Mouse (Mus musculus): ENCODE measurements around the gene Rps19. TPM values are rescaled to one million over a fixed set of nuclear protein-coding genes. Genes with fewer than 3 reads are reported as not detected.
A peak's percentile ranks its signal among the peaks of the same experiment; 100 is the strongest.

Rps19 gene
- polyA plus RNA-seq, 1 experiment from 2014 or later = 1,467 TPM

DNA sequence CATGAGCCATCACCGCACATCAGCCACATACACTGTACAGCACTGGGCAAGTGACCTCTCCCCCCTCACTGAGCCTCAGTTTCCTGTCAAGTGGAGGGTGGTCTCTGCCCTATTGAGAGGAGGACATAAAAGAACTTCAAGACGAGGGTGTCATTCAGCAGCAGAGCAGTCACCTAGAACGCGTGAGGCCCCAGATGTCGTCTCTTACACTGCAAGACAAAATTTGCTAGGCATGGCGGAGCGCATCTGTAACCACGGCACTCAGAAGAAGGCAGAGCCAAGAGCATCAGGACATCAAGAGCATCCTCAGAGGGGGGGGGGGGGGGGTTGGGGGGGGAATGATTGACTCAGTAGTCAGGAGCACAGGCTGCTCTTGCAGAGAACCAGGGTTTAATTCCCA lies 12.1 kb downstream of the Rps19 start:
- Histone ChIP-seq H3K9ac (replicated peaks) (no peak overlapping the region), H3K27me3 (no peaks in the 10 kb centered on the region), H3K4me1 (no peaks in the 10 kb centered on the region), H3K4me3 (no peak overlapping the region), H3K27ac (replicated peaks) (no peak overlapping the region), H3K9me3 (no peaks in the 10 kb centered on the region), H3K36me3 (0 out of 2 replicates have a peak, but pooled peaks cover 2% of the 10 kb centered on the region), H3K4me2 (replicated peaks) (no peak overlapping the region)
- 76% methylated on average over 8 of the region's 8 CpGs for WGBS
- ATAC-seq (ENCODE audit: low FRiP score, low read depth) = no peak

DNA sequence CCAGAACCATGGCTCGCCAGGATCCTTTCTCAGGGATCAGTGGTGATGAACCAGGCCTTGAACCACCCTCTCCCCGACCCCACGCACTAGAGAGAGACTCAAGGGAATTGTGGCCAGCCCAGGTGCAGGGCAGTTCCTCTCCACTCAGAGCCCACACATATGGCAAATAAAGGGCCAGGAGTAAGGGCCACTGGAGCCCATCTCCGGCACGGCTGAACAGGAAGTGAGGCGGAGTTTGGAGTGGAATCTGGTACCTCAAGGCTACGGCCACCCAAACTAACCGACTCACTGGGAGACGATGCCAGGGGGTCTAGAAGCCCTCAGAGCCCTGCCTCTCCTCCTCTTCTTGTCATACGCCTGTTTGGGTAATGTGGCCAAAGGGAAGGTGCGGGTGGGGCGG lies 13.1 kb downstream of the Rps19 start, which contains the start of gene Cd79a:
Cd79a (plus strand) TSS at position 158 of the 400 bp plus-strand sequence.
- H3K27me3 ChIP-seq = no peaks in the 10 kb centered on the region
- no peak within 1 kb of the TSS for H3K27ac ChIP-seq (replicated peaks)
- 84% methylated on average over 12 of the region's 12 CpGs for WGBS
- no peaks in the 10 kb centered on the region for H3K36me3 ChIP-seq
- no peak within 1 kb of the TSS for H3K9ac ChIP-seq (replicated peaks)
- no peak for ATAC-seq (ENCODE audit: low FRiP score, low read depth)
- no peak within 1 kb of the TSS for H3K4me3 ChIP-seq
- H3K4me2 ChIP-seq (replicated peaks) = no peak within 1 kb of the TSS
- H3K4me1 ChIP-seq = no peaks in the 10 kb centered on the region
- H3K9me3 ChIP-seq = no peaks in the 10 kb centered on the region

DNA sequence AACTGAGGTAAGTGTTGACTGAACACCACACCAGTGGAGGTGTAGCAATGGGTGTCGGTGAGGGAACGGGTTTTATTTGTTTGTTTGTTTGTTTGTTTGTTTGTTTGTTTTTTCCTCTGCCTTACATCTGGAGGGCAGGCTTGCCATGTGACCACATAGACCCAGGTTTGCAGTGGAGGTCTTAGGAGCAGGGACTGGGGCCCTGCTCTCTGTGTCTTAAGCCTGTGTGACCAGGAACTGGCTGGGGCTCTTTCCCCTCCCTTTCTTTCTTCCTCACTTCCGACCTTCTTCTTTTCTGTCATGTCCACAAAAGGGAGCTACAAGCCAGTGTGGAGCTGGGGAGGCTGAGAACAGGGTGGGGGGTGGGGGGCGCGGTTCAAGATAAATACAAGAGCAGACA lies 13.8 kb downstream of the Rps19 start:
- H3K9me3 ChIP-seq = no peaks in the 10 kb centered on the region
- H3K36me3 ChIP-seq = no peaks in the 10 kb centered on the region
- ATAC-seq (ENCODE audit: low FRiP score, low read depth) = no peak
- H3K27ac ChIP-seq (replicated peaks) = no peak overlapping the region
- WGBS = 80% methylated on average over 5 of the region's 5 CpGs
- H3K4me2 ChIP-seq (replicated peaks) = no peak overlapping the region
- H3K27me3 ChIP-seq = no peaks in the 10 kb centered on the region
- no peak overlapping the region for H3K4me3 ChIP-seq
- H3K4me1 ChIP-seq = 0 out of 2 replicates have a peak, but pooled peaks cover under 1% of the 10 kb centered on the region
- no peak overlapping the region for H3K9ac ChIP-seq (replicated peaks)

DNA sequence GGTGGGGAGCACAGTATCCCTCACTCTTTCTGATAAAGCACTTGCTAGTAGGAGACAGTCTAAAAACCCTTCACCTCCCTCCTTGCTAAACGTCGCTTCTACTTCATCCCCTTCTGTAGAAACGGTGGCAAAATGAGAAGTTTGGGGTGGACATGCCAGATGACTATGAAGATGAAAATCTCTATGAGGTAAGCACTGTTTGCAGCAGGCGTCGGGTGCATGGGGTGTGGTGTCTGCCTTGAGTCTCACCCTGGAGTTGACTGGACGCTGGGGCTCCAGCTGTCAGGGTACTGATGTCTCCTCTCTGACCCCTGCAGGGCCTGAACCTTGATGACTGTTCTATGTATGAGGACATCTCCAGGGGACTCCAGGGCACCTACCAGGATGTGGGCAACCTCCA lies 16.9 kb downstream of the Rps19 start:
- no peak for ATAC-seq (ENCODE audit: low FRiP score, low read depth)
- H3K27ac ChIP-seq (replicated peaks) = no peak overlapping the region
- no peak overlapping the region for H3K4me3 ChIP-seq
- 80% methylated on average over 6 of the region's 6 CpGs for WGBS
- peaks cover 22% of the 10 kb centered on the region for H3K4me1 ChIP-seq
- H3K27me3 ChIP-seq = no peaks in the 10 kb centered on the region
- no peak overlapping the region for H3K9ac ChIP-seq (replicated peaks)
- no peaks in the 10 kb centered on the region for H3K36me3 ChIP-seq
- H3K4me2 ChIP-seq (replicated peaks) = no peak overlapping the region
- H3K9me3 ChIP-seq = no peaks in the 10 kb centered on the region

DNA sequence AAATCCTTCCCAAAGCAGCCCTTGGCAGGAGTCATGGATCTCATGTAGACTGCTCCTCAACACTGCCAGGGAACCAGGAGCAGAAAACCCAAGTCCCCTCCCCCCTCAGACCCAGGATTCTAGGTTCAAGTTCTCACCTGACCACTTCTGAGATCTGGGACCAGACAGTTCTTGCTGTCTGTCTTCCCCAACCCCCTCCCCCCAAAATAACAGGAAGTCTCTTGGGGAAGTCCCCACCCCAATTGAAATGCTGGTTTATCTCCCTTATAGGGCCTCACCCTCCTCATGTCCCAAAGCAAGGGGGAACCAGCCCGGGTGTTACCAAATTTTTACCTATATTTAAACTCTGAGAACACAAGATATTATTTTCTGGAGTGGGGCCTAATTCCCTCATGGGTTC lies 17.7 kb downstream of the Rps19 start:
- H3K27me3 ChIP-seq = no peaks in the 10 kb centered on the region
- no peak overlapping the region for H3K9ac ChIP-seq (replicated peaks)

DNA sequence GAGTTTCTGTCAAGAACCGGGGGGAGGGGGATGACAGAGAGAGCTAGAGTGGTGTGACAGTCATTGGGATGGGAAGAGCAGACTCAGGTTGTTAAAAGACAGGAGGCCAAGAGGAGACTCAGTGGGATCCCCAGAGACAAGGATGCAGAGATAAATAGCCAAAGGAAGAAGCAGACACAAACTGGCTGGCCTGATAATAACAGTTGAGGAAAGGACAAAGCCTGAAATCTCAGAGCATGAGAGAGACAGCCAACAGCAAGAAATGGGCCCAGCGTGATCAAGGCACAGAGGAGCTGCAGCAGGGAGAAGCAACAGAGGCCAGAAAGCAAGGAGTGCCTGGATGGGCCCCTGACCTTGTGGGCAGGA lies 18.1 kb downstream of the Rps19 start:
- ATAC-seq (ENCODE audit: low FRiP score, low read depth) = no peak
- Histone ChIP-seq H3K9me3 (no peaks in the 10 kb centered on the region), H3K9ac (replicated peaks) (peak overlapping the region; percentile 79), H3K4me3 (peak overlapping the region; percentile 67), H3K4me1 (peaks cover 27% of the 10 kb centered on the region), H3K27me3 (no peaks in the 10 kb centered on the region), H3K36me3 (no peaks in the 10 kb centered on the region), H3K27ac (replicated peaks) (peak overlapping the region; percentile 63), H3K4me2 (replicated peaks) (peak overlapping the region; percentile 91)
- WGBS = 60% methylated on average over 2 of the region's 2 CpGs

More for the DNA sequence above, 17.7 kb downstream of the Rps19 start:
- H3K4me2 ChIP-seq (replicated peaks) = no peak overlapping the region
- peaks cover 25% of the 10 kb centered on the region for H3K4me1 ChIP-seq
- no peaks in the 10 kb centered on the region for H3K9me3 ChIP-seq
- 82% methylated on average over 1 of the region's 1 CpGs for WGBS
- H3K36me3 ChIP-seq = no peaks in the 10 kb centered on the region
- no peak overlapping the region for H3K4me3 ChIP-seq
- no peak for ATAC-seq (ENCODE audit: low FRiP score, low read depth)
- H3K27ac ChIP-seq (replicated peaks) = peak overlapping the region; percentile 63; the same call in 1 of the 2 replicates

DNA sequence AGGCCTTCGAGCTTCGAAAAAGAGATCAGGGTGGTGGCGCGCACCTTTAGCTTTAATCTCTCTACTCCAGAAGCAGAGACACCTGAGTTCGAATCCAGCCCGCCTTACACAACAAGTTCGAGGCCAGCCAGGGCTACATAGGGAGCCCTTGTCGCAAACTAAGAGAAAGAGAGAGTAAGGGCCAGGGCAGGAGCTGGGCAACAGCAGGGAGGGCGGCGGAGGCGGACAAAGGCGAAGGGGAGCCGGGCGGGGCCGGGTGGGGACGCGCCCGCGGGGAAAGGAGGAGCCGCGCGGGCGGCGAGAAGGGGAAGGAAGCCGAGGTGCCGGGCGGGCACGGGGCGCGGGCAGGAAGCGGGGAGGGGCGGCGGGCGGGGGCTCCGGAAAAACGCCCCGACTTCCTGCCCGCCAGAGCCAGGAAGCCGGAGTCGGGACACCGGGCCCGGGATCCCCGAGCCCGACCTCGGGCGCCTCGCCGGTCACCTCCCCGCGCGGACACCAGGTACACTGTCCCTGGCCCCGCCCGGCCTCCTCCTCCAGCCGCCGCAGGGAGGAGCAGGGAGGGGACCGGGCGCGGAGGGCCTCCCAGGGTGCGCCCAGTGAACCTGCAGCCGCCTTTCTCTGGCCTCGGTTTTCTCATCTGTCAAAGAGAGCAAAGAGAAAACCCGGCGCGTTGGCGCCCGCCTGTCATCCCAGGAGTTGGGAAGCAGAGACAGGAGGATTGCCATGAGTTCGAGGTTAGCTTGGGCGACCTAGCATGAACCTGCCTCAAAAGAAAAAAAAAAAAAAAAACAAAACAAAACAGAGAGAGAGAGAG lies 18.7 kb downstream of the Rps19 start, which contains the start of gene Arhgef1:
Arhgef1 (plus strand) TSS at position 283 of the 814 bp plus-strand sequence.
- no peaks in the 10 kb centered on the region for H3K36me3 ChIP-seq
- H3K27me3 ChIP-seq = no peaks in the 10 kb centered on the region
- no peaks in the 10 kb centered on the region for H3K9me3 ChIP-seq
- H3K9ac ChIP-seq (replicated peaks) = peak within 1 kb of the TSS; percentile 79
- ATAC-seq (ENCODE audit: low FRiP score, low read depth) = no peak
- peak within 1 kb of the TSS; percentile 91 for H3K4me2 ChIP-seq (replicated peaks)
- peak within 1 kb of the TSS; percentile 63 for H3K27ac ChIP-seq (replicated peaks)
- H3K4me1 ChIP-seq = peaks cover 27% of the 10 kb centered on the region
- peak within 1 kb of the TSS; percentile 67 for H3K4me3 ChIP-seq
- WGBS = 5% methylated on average over 64 of the region's 68 CpGs

DNA sequence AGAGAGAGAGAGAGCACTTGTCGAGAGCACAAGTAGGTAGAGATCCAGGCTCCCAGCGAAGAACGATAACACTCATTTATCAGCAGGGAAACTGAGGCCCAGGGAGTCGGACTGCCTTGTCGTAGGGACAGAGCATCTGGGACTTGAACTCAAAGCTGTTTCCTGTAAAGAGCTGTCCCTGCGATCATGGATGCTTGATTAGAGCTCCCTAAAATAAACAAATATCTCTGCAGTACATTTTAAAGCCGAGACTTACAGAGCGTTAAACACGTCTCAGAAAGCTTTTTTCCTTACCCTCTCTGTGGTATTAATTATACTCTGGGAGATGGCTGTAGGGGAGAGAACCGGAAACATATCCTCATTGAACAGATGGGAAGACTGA lies 19.3 kb downstream of the Rps19 start:
- Histone ChIP-seq H3K4me2 (replicated peaks) (peak overlapping the region; percentile 91), H3K36me3 (0 out of 2 replicates have a peak, but pooled peaks cover 5% of the 10 kb centered on the region), H3K27ac (replicated peaks) (no peak overlapping the region), H3K4me1 (peaks cover 27% of the 10 kb centered on the region), H3K4me3 (peak overlapping the region; percentile 67), H3K27me3 (no peaks in the 10 kb centered on the region), H3K9ac (replicated peaks) (no peak overlapping the region; the same call in 1 of the 2 replicates), H3K9me3 (no peaks in the 10 kb centered on the region)
- no peak for ATAC-seq (ENCODE audit: low FRiP score, low read depth)
- 40% methylated on average over 10 of the region's 10 CpGs for WGBS

DNA sequence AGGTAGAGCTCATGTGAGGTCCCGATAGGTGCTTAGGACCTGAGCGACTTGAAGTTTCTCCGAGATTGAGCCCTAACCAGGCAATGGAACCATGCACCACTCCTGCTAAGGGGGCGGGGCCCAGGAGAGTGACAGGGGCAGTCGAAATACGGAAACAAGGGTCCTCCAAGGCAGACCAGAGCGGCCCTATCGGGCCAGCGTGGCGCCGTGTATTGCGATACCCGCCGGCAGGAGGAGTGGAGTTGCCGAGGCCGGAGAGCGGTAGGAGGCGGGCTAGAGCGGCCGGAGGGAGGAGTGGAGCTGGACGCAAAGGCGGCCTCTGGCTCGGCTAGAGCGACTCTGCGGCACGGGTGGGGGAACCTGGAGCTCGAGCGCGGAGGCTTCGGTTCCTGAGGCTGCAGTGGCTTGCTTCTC lies 19.9 kb downstream of the Rps19 start:
- Histone ChIP-seq H3K4me3 (peak overlapping the region; percentile 67), H3K4me2 (replicated peaks) (peak overlapping the region; percentile 91), H3K27ac (replicated peaks) (peak overlapping the region; percentile 68), H3K36me3 (0 out of 2 replicates have a peak, but pooled peaks cover 12% of the 10 kb centered on the region), H3K9ac (replicated peaks) (peak overlapping the region; percentile 83), H3K27me3 (no peaks in the 10 kb centered on the region), H3K4me1 (peaks cover 27% of the 10 kb centered on the region), H3K9me3 (no peaks in the 10 kb centered on the region)
- WGBS = 1% methylated on average over 30 of the region's 30 CpGs
- peak; percentile 97 for ATAC-seq (ENCODE audit: low FRiP score, low read depth)

DNA sequence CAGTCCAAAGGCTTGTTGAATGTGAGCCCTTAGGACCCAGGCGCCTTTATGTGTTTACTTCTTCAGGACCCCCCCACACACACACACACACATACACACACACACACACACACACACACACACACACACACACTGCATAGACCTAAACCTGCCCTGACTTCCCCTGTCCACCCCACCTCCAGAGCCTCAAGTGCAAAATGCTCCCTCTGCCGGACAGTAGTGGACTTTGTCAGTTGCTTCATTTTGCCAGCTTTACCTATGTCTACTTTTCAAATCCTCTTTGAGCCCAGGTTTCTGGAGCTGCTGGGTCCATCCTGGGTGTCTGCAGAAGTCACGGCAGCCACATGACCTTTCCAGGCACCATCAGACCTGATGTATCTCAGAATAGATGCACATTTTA lies 20.8 kb downstream of the Rps19 start:
- Histone ChIP-seq H3K27me3 (no peaks in the 10 kb centered on the region), H3K4me1 (peaks cover 27% of the 10 kb centered on the region), H3K27ac (replicated peaks) (0 out of 2 replicates have a peak overlapping the region, but pooled peaks have one; percentile 68), H3K9me3 (no peaks in the 10 kb centered on the region), H3K4me2 (replicated peaks) (peak overlapping the region; percentile 91), H3K36me3 (0 out of 2 replicates have a peak, but pooled peaks cover 13% of the 10 kb centered on the region), H3K4me3 (peak overlapping the region; percentile 67), H3K9ac (replicated peaks) (peak overlapping the region; percentile 83)
- no peak; the same call in 1 of the 2 replicates for ATAC-seq (ENCODE audit: low FRiP score, low read depth)
- WGBS = 11% methylated on average over 3 of the region's 3 CpGs

DNA sequence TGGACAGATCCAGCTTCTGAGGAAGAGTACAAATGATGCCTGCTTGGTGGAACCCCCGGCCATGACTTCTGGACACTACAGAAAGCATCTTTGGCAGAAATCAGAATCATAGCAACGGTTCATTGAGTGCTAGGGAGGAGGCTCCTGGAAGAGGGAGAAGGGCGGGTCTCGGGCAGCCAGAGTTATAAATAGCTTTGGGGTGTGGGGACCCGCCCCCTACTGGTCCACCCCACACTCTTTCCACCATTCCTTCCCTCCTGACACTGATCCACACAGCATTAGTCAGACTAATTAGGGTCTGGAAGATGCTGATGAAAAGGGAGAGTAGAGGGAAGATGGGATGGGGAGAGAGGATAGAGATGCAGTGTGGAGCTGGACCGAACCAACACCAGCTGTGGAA lies 22.4 kb downstream of the Rps19 start:
- no peak overlapping the region for H3K4me2 ChIP-seq (replicated peaks)
- 0 out of 2 replicates have a peak, but pooled peaks cover 16% of the 10 kb centered on the region for H3K36me3 ChIP-seq
- peaks cover 27% of the 10 kb centered on the region for H3K4me1 ChIP-seq
- peak overlapping the region; percentile 31; the same call in 1 of the 2 replicates for H3K9ac ChIP-seq (replicated peaks)
- WGBS = 57% methylated on average over 6 of the region's 6 CpGs
- no peaks in the 10 kb centered on the region for H3K9me3 ChIP-seq
- no peaks in the 10 kb centered on the region for H3K27me3 ChIP-seq
- H3K27ac ChIP-seq (replicated peaks) = no peak overlapping the region
- no peak for ATAC-seq (ENCODE audit: low FRiP score, low read depth)
- no peak overlapping the region for H3K4me3 ChIP-seq

DNA sequence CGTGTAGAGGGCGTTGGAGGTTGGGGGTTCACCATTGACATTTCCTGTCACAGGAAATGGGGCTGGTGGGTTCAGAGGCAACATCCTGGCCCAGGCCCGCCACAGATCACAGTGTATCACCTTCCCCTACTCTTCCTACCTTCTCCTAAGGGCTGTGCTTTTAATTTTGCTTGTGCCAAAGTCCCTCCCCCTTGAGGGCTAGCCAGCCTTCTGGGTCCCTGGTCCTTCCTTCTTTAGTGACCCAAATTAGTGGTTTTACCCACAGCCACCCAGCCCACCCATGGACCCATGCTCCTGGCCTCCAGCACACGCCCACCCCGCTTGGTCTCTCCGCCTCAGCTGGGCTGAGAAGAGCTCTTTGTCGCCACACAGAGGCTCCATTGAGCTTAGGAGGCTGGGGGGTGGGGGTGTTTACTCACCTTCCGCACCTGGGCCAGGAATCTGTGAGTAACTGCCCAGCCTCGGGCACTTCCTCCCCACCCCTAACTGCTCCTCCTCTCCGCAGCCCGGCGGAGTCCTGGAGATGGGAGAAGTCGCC lies 23.1 kb downstream of the Rps19 start:
- Histone ChIP-seq H3K9me3 (no peaks in the 10 kb centered on the region), H3K4me1 (peaks cover 27% of the 10 kb centered on the region), H3K27ac (replicated peaks) (no peak overlapping the region), H3K27me3 (no peaks in the 10 kb centered on the region), H3K36me3 (peaks cover 21% of the 10 kb centered on the region; the same call in 1 of the 2 replicates), H3K9ac (replicated peaks) (no peak overlapping the region), H3K4me3 (no peak overlapping the region), H3K4me2 (replicated peaks) (no peak overlapping the region)
- no peak for ATAC-seq (ENCODE audit: low FRiP score, low read depth)
- WGBS = 38% methylated on average over 13 of the region's 13 CpGs

All from midbrain, embryonic 12.5 days (tissue).